Mouse (Mus musculus): ENCODE data around the gene Gm28048.

DNA sequence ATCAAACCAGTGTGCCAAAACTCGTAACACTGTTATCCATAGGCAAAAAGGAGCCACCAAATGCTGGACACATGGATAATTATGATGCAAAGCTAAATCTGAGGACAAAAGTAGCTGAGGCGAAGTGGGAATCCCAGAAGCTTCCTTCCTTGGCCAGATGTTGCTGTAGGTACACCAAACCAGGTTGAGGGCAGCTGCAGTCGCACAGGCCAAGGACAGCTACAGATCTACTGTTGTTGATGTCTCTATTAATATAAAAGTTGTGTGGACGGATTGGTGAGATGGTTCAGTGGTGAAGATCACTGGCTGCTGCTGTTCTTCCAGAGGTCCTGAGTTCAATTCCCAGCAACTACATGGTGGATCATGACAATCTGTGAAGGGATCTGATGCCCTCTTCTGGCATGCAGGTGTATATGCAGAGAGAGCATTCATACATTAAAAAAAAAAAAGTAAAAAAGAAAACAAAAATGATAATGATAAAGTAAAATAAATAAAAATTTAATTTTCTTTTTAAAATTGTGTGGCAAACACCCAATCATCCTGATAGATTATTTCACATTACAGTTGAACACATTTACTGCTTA lies 24.0 kb downstream of the Gm28048 start:
- TF ChIP-seq CTCF (IDR thresholded peaks at IDR 0.05; ENCODE audit: control insufficient read depth, insufficient read depth, low read length) (0 out of 2 replicates have a peak, but pooled peaks have one; percentile 12), POLR2A (IDR thresholded peaks at IDR 0.05; ENCODE audit: borderline replicate concordance, control insufficient read depth, low read depth, low read length) (no peak)
